Mouse (Mus musculus): Measurements from ENCODE around the gene Jarid2.
A peak's percentile ranks its signal among the peaks of the same experiment; 100 is the strongest.

- TF ChIP-seq POLR2A (IDR thresholded peaks at IDR 0.05; ENCODE audit: insufficient read length, low read depth) (peak; percentile 59), USF1 (IDR thresholded peaks at IDR 0.05; ENCODE audit: low read depth) (no peak)
These were observed 4.3 kb downstream of the Jarid2 start for GRCm38 (mm10) chr13:44733373-44734111.
